In genomic region chr6:83136881-83137575, GRCm38 (mm10) we compare ENCODE assay signal across 8 mouse cellular contexts. TPM values are rescaled to one million over a fixed set of nuclear protein-coding genes. Genes with fewer than 3 reads are reported as not detected.
DNase-seq lines count a peak whose midpoint lies in the region; ATAC-seq and TF ChIP-seq lines count a peak whose summit lies in the region.

No protein-coding gene starts in this region.

- ATAC-seq in heart, embryonic 14.5 days (ENCODE audit: insufficient number of reproducible peaks, insufficient read depth, low FRiP score, low read depth) = peak; percentile 83
- peak; percentile 76 for ATAC-seq in stomach, postnatal 0 days (ENCODE audit: low FRiP score, low TSS enrichment)

- H3K4me2 ChIP-seq in heart, embryonic 14.5 days (ENCODE audit: low read length) = peak overlapping the region; percentile 85
- peak overlapping the region; percentile 89 for H3K4me2 ChIP-seq in stomach, postnatal 0 days (replicated peaks; ENCODE audit: low read depth)

- no peak for TF ChIP-seq EP300 in stomach, postnatal 0 days (optimal IDR thresholded peaks at IDR 0.05)

- TF ChIP-seq CTCF in stomach, postnatal 0 days (IDR thresholded peaks at IDR 0.05; ENCODE audit: low read depth) = no peak

- H3K4me3 ChIP-seq in embryonic facial prominence, embryonic 10.5 days = peak overlapping the region; percentile 80
- peak overlapping the region; percentile 63 to 64 for H3K4me3 ChIP-seq in heart, embryonic 14.5 days (ENCODE audit: control insufficient read depth in 1 of 2, insufficient read depth in 1 of 2, low read depth in 1 of 2, low read length in 2 of 2)
- peak overlapping the region; percentile 94 for H3K4me3 ChIP-seq in megakaryocyte, embryonic 14.5 days (replicated peaks)
- peak overlapping the region; percentile 57 for H3K4me3 ChIP-seq in stomach, postnatal 0 days (ENCODE audit: low read depth, low read length)

- H3K4me1 ChIP-seq in embryonic facial prominence, embryonic 10.5 days = peaks cover 82% of the 10 kb centered on the region
- H3K4me1 ChIP-seq in heart, embryonic 14.5 days (ENCODE audit: control insufficient read depth in 2 of 2, insufficient read depth in 2 of 2, low read length in 2 of 2) = peaks cover 21 to 31% of the 10 kb centered on the region in 2 experiments
- peaks cover 65% of the 10 kb centered on the region for H3K4me1 ChIP-seq in megakaryocyte, embryonic 14.5 days
- H3K4me1 ChIP-seq in stomach, postnatal 0 days (replicated peaks; ENCODE audit: control insufficient read depth, insufficient read depth) = peaks cover 2% of the 10 kb centered on the region

- DNase-seq in left cerebral cortex, postnatal 4 days = peak; percentile 63
- DNase-seq in left cerebral cortex, adult 8-10 months (ENCODE audit: low spot score in 2 of 2) = no peak
- DNase-seq in embryonic facial prominence, embryonic 10.5 days (ENCODE audit: low spot score) = peak; percentile 90
- peak; percentile 86 for DNase-seq in kidney, postnatal 10 days
- DNase-seq in stomach, postnatal 0 days (ENCODE audit: low spot score) = peak; percentile 86
- DNase-seq in right cerebral cortex, adult 18-20 months = no peak

- intact Hi-C loops in left cerebral cortex, postnatal 4 days (cut with DNase I) = no loop called here

- H3K9ac ChIP-seq in heart, embryonic 14.5 days (ENCODE audit: low read length) = peak overlapping the region; percentile 95
- H3K9ac ChIP-seq in stomach, postnatal 0 days (ENCODE audit: low read length) = peak overlapping the region; percentile 89

- WGBS in embryonic facial prominence, embryonic 10.5 days = under 1% methylated on average over 26 of the region's 26 CpGs
- WGBS in heart, embryonic 14.5 days = under 1% methylated on average over 25 of the region's 26 CpGs
- under 1% methylated on average over 23 of the region's 26 CpGs for WGBS in stomach, postnatal 0 days

- H3K27ac ChIP-seq in embryonic facial prominence, embryonic 10.5 days (replicated peaks) = peak overlapping the region; percentile 100
- H3K27ac ChIP-seq in heart, embryonic 14.5 days (replicated peaks in 1 of 2; ENCODE audit: control insufficient read depth in 1 of 2, insufficient read depth in 1 of 2, low read depth in 2 of 2, low read length in 2 of 2) = peak overlapping the region; percentile 99 to 100
- peak overlapping the region; percentile 99 for H3K27ac ChIP-seq in stomach, postnatal 0 days (replicated peaks)

- peaks cover 20% of the 10 kb centered on the region for H3K27me3 ChIP-seq in embryonic facial prominence, embryonic 10.5 days (replicated peaks; ENCODE audit: low read depth, poor library complexity, severe bottlenecking)
- no peaks in the 10 kb centered on the region for H3K27me3 ChIP-seq in heart, embryonic 14.5 days (ENCODE audit: control insufficient read depth, insufficient read depth, low read length)
- H3K27me3 ChIP-seq in megakaryocyte, embryonic 14.5 days (replicated peaks) = peaks cover 10% of the 10 kb centered on the region
- H3K27me3 ChIP-seq in stomach, postnatal 0 days (ENCODE audit: control insufficient read depth, insufficient read depth, low read length) = no peaks in the 10 kb centered on the region

- peaks cover 8% of the 10 kb centered on the region for H3K36me3 ChIP-seq in embryonic facial prominence, embryonic 10.5 days (replicated peaks)
- no peaks in the 10 kb centered on the region; the same call in 1 of the 2 replicates for H3K36me3 ChIP-seq in heart, embryonic 14.5 days (ENCODE audit: control insufficient read depth, insufficient read depth, low read length)
- H3K36me3 ChIP-seq in megakaryocyte, embryonic 14.5 days (replicated peaks; ENCODE audit: low read length) = no peaks in the 10 kb centered on the region
- H3K36me3 ChIP-seq in stomach, postnatal 0 days (ENCODE audit: control insufficient read depth, insufficient read depth, low read length) = no peaks in the 10 kb centered on the region

- no peaks in the 10 kb centered on the region for H3K9me3 ChIP-seq in embryonic facial prominence, embryonic 10.5 days
- H3K9me3 ChIP-seq in heart, embryonic 14.5 days (ENCODE audit: control insufficient read depth, low read length) = no peaks in the 10 kb centered on the region
- no peaks in the 10 kb centered on the region for H3K9me3 ChIP-seq in megakaryocyte, embryonic 14.5 days
- no peaks in the 10 kb centered on the region for H3K9me3 ChIP-seq in stomach, postnatal 0 days (ENCODE audit: control insufficient read depth, low read length)

RNA-seq across cellular contexts. Expression of gene Rtkn, which starts 1.8 kb away (rescaled TPM):
- 10 to 100 TPM; 12.3 to 15.2 TPM for total RNA-seq in left cerebral cortex, postnatal 4 days (2021)
- total RNA-seq in left cerebral cortex, adult 8-10 months (2022) = 100 to 1,000 TPM in 1 of 4 experiments, 10 to 100 TPM in 3; 91.4 to 114 (median 92.8) TPM
- 38.2 and 39.0 TPM in 2 replicates for polyA plus RNA-seq in embryonic facial prominence, embryonic 10.5 days (2016; fragmentation: Nextera tagmentation; extraction: Ambion mirVana)
- 9.9 and 11.6 TPM in 2 replicates for polyA plus RNA-seq in heart, embryonic 14.5 days (2014; fragmentation: Nextera tagmentation; extraction: Ambion mirVana)
- 15.8 and 48.5 TPM in 2 replicates for polyA plus RNA-seq in megakaryocyte, embryonic 14.5 days (2012; ENCODE audit: insufficient read depth, low replicate concordance)
- polyA plus RNA-seq in stomach, postnatal 0 days (2015; fragmentation: Nextera tagmentation; extraction: Ambion mirVana) = 18.5 and 20.4 TPM in 2 replicates

RNA-seq across cellular contexts. Expression of gene Ino80b, which starts 11.8 kb away (rescaled TPM):
- 10 to 100 TPM; 24.9 to 26.4 TPM for total RNA-seq in left cerebral cortex, postnatal 4 days (2021)
- 10 to 100 TPM; 22.0 to 26.8 (median 25.4) TPM for total RNA-seq in left cerebral cortex, adult 8-10 months (2022)
- polyA plus RNA-seq in embryonic facial prominence, embryonic 10.5 days (2016; fragmentation: Nextera tagmentation; extraction: Ambion mirVana) = 18.6 and 20.2 TPM in 2 replicates
- polyA plus RNA-seq in heart, embryonic 14.5 days (2014; fragmentation: Nextera tagmentation; extraction: Ambion mirVana) = 10.3 and 11.3 TPM in 2 replicates
- polyA plus RNA-seq in megakaryocyte, embryonic 14.5 days (2012; ENCODE audit: insufficient read depth, low replicate concordance) = 201 and 370 TPM in 2 replicates
- 7.7 and 9.4 TPM in 2 replicates for polyA plus RNA-seq in stomach, postnatal 0 days (2015; fragmentation: Nextera tagmentation; extraction: Ambion mirVana)

RNA-seq across cellular contexts. Expression of gene Wbp1, which starts 15.7 kb away (rescaled TPM):
- total RNA-seq in left cerebral cortex, postnatal 4 days (2021) = 10 to 100 TPM; 60.3 to 68.7 TPM
- total RNA-seq in left cerebral cortex, adult 8-10 months (2022) = 10 to 100 TPM; 36.5 to 47.4 (median 39.6) TPM
- polyA plus RNA-seq in embryonic facial prominence, embryonic 10.5 days (2016; fragmentation: Nextera tagmentation; extraction: Ambion mirVana) = 147 and 172 TPM in 2 replicates
- 76.0 and 94.5 TPM in 2 replicates for polyA plus RNA-seq in heart, embryonic 14.5 days (2014; fragmentation: Nextera tagmentation; extraction: Ambion mirVana)
- polyA plus RNA-seq in megakaryocyte, embryonic 14.5 days (2012; ENCODE audit: insufficient read depth, low replicate concordance) = 86.6 and 121 TPM in 2 replicates
- polyA plus RNA-seq in stomach, postnatal 0 days (2015; fragmentation: Nextera tagmentation; extraction: Ambion mirVana) = 57.4 and 59.4 TPM in 2 replicates

RNA-seq across cellular contexts. Expression of gene Wdr54, which starts 19.2 kb away (rescaled TPM):
- 10 to 100 TPM; 20.1 to 24.3 TPM for total RNA-seq in left cerebral cortex, postnatal 4 days (2021)
- 10 to 100 TPM; 31.8 to 39.1 (median 34.5) TPM for total RNA-seq in left cerebral cortex, adult 8-10 months (2022)
- polyA plus RNA-seq in embryonic facial prominence, embryonic 10.5 days (2016; fragmentation: Nextera tagmentation; extraction: Ambion mirVana) = 10.2 and 11.2 TPM in 2 replicates
- polyA plus RNA-seq in heart, embryonic 14.5 days (2014; fragmentation: Nextera tagmentation; extraction: Ambion mirVana) = 6.0 and 6.2 TPM in 2 replicates
- 2.0 and 13.3 TPM in 2 replicates for polyA plus RNA-seq in megakaryocyte, embryonic 14.5 days (2012; ENCODE audit: insufficient read depth, low replicate concordance)
- 1.6 and 1.7 TPM in 2 replicates for polyA plus RNA-seq in stomach, postnatal 0 days (2015; fragmentation: Nextera tagmentation; extraction: Ambion mirVana)

RNA-seq across cellular contexts. Expression of gene 1700003E16Rik, which starts 19.2 kb away (rescaled TPM):
- total RNA-seq in left cerebral cortex, postnatal 4 days (2021) = 10 to 100 TPM; 13.3 to 16.9 TPM
- 10 to 100 TPM; 26.4 to 29.4 (median 28.3) TPM for total RNA-seq in left cerebral cortex, adult 8-10 months (2022)
- polyA plus RNA-seq in embryonic facial prominence, embryonic 10.5 days (2016; fragmentation: Nextera tagmentation; extraction: Ambion mirVana) = 1.3 and 2.1 TPM in 2 replicates
- 0.31 and 0.43 TPM in 2 replicates for polyA plus RNA-seq in heart, embryonic 14.5 days (2014; fragmentation: Nextera tagmentation; extraction: Ambion mirVana)
- 0.36 TPM in 1 of 2 replicates, not detected in the other for polyA plus RNA-seq in megakaryocyte, embryonic 14.5 days (2012; ENCODE audit: insufficient read depth, low replicate concordance)
- polyA plus RNA-seq in stomach, postnatal 0 days (2015; fragmentation: Nextera tagmentation; extraction: Ambion mirVana) = 1.1 TPM in 2 replicates

Comparison
In these comparisons a context has a peak if more than half of its experiments do, and no peak if none do; other contexts are left out.
1. DNase-seq: peak in left cerebral cortex, postnatal 4 days (single experiment), embryonic facial prominence, embryonic 10.5 days (single experiment), kidney, postnatal 10 days (single experiment) and stomach, postnatal 0 days (single experiment); none in left cerebral cortex, adult 8-10 months (0 of 2) and right cerebral cortex, adult 18-20 months (single experiment).
2. Peak in every context shown above with its lines, with median percentiles within 50 percentile points of each other: H3K27ac ChIP-seq and H3K4me3 ChIP-seq.